Mouse (Mus musculus) cerebellum, adult 9-11 months (tissue): ENCODE measurements at regions not wholly inside any gene's neighbourhood (a gene's known extent, or its start where the extent isn't known, plus 50 kb on each side); places are given as distances from the start of the nearest gene placed in this dataset.
"Not testable (repeated sequence)": the region's sequence is repeated elsewhere in the genome, so short reads cannot be mapped to it uniquely, and the experiment has no call there.

Experiments used
- DNase-seq: peaks from one replicate; pipeline ENCODE4 v3.0.0; 2022

DNA sequence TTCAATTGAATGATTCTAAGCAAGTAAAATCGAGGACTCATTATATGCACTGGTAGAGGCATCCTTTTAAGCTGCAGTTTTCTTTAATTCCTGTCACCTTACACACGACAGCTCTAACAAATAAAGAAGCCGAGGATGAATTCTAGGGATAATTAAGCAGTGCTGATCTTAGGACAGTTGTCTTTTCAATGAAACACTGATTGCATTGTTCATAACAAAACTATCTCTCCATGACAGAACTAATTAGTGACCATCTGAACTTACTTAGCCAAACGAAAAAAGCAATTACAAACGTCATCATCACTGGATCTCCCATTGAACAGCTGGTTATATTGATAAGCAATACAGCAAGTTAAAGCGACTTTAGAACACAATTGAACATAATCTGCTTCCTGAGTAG lies 1579.7 kb upstream of the G6pd2 start:
- DNase-seq: no peak

DNA sequence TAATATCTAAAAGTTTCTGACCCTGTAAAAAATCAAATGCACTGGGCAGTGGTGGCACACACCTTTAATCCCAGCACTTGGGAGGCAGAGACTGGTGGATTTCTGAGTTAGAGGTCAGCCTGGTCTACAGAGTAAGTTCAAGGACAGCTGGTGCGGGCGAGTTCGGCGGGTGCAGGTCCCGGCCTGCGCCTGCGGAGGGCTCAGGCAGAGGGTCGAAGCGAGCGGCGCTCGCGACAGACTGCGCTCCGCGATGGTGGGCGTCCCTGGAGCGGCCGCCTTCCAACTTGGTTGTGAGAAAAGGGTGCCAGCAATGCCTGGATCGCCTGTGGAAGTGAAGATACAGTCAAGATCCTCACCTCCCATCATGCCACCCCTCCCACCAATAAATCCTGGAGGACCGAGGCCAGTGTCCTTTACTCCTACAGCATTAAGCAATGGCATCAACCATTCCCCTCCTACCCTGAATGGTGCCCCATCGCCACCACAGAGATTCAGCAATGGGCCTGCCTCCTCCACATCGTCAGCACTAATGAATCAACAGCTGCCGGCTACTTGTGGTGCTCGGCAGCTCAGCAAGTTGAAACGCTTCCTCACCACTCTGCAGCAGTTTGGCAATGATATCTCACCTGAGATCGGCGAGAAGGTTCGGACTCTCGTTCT lies 1577.3 kb upstream of the G6pd2 start:
- not testable (repeated sequence) for DNase-seq

DNA sequence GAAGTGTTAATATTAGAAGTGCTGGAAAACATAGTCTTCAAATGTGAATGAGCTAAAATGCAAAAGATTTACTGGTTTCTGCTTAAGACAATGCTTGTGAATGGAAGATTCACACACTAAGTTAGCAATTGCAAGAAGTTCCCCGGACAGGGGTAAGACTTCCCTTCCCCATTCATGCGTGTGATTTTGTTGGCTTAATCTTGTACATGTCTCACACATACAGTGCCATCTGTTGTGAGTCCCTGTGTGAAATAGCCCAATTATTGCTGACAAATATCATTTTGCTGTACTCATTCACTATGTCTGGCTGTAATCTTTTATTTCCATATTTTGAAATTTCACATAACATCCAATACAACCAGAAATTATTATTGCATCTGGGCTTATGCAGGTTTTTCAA lies 1564.4 kb upstream of the G6pd2 start:
- DNase-seq: no peak

GRCm38 (mm10) chr5:60276696-60277095 lies 1531.9 kb upstream of the G6pd2 start:
- DNase-seq: peak; percentile 11
